Mouse (Mus musculus) bone marrow, adult 2 months (tissue): ENCODE data around the gene Zfp827. TPM values are rescaled to one million over a fixed set of nuclear protein-coding genes. Genes with fewer than 3 reads are reported as not detected.

Experiments
- H3K27ac ChIP-seq: fragments of 200-500 bp; 2 replicates; pipeline ENCODE4 v1.5.1; 2012; ENCODE audit warnings: low read depth, mild to moderate bottlenecking, control low read depth, inconsistent platforms, low read length; ENCODE audit not compliant: control insufficient read depth, poor library complexity, insufficient read depth
- H3K4me1 ChIP-seq: fragments of 200-500 bp; 2 replicates; pipeline ENCODE4 v1.6.1; 2011; ENCODE audit warnings: low read length; ENCODE audit not compliant: control insufficient read depth, insufficient read depth
- H3K4me3 ChIP-seq: fragments of 200-500 bp; replicated peaks from 2 replicates; pipeline ENCODE3; 2011; ENCODE audit warnings: mild to moderate bottlenecking, low read depth, low read length, control low read depth; ENCODE audit not compliant: control insufficient read depth
- CTCF ChIP-seq: fragments of 200-500 bp; IDR thresholded peaks from 2 replicates; pipeline ENCODE4 v1.5.1; 2011; ENCODE audit warnings: low read length, control low read depth; ENCODE audit not compliant: control insufficient read depth, insufficient read depth
- POLR2A ChIP-seq: fragments of 200-500 bp; IDR thresholded peaks from 2 replicates; pipeline ENCODE4 v1.6.1; 2011; ENCODE audit warnings: low read depth, mild to moderate bottlenecking, control low read depth, low read length, borderline replicate concordance; ENCODE audit not compliant: control insufficient read depth
- WGBS: fragments of 180-500 bp; shearing (Covaris S2); methylation state at CpG from one replicate; pipeline ENCODE4 v1.1.7; 2018; 5-methylcytosine and 5-hydroxymethylcytosine counted together
- polyA plus RNA-seq: library from polyadenylated mRNA; stranded (reverse); fragments of >200 nt; gene quantifications from 2 replicates; pipeline ENCODE4 v1.2.4, GENCODE M21; 2011; ENCODE audit warnings: low replicate concordance; ENCODE audit not compliant: missing spikeins, insufficient read depth, insufficient read length

The Zfp827 gene
- polyA plus RNA-seq, 1 experiment: 3.1 TPM

DNA sequence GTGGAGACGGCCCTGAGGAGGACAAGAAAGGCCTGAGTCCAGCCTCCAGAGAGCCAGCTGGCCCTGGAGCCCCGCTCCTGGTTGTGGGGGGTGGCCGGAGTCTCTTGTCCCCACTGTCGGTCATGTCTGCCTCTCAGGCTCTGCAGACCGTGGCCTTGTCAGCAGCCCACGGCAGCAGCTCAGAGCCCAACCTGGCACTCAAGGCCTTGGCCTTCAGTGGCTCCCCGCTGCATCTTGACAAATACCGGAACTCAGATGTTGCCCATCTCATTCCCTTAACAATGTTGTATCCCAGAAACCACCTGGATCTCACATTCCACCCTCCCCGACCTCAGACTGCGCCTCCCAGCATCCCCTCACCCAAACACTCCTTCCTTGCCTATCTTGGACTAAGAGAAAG lies 161.8 kb downstream of the Zfp827 start:
- Histone ChIP-seq H3K4me3 (no peak overlapping the region), H3K27ac (no peak overlapping the region), H3K4me1 (no peaks in the 10 kb centered on the region)
- TF ChIP-seq POLR2A (no peak), CTCF (no peak)
- WGBS: 91% methylated on average over 10 of the region's 10 CpGs

DNA sequence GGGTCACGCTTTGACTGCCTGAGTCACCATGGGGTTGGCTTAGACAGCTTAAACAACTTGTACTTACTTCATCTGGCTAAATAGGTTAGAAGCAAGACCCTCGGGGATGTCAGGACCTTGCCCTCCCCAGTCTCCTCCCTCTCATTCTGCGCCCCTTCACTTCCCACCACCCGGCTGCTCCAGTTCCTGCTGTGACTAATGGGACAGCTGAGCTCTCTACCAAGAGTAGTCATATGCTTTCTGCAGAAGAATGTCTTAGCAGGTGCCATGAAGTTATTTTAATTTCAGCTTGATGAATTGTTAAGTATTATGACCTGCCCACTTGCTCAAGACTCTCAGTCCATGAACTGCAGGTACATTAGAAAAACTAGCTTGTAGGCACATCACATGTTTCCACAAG lies 168.2 kb downstream of the Zfp827 start:
- TF ChIP-seq CTCF (no peak), POLR2A (no peak)
- H3K4me3 ChIP-seq: no peak overlapping the region
- WGBS: 79% methylated on average over 4 of the region's 4 CpGs
- H3K4me1 ChIP-seq: no peaks in the 10 kb centered on the region
- no peak overlapping the region for H3K27ac ChIP-seq

DNA sequence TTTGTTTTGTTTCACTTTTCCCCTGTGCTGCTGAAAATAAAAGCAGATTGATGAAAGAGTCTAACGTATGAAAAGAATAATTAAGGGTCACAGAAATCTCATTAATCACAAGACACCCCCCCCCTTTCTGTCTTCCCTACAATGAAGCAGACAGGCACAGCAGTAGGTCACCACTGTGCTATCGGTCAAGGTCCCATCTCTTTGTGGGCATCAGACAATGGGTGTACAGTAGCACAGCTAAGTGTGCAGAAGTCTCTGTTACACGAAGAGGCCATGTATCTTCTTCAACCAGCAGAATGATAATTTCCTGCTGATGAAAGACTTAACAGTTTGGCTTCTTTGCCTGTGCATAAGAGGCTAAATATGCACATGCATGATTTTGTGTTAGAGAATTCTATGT lies 170.4 kb downstream of the Zfp827 start:
- H3K4me1 ChIP-seq: no peaks in the 10 kb centered on the region
- no peak overlapping the region for H3K4me3 ChIP-seq
- no peak overlapping the region for H3K27ac ChIP-seq
- TF ChIP-seq CTCF (no peak), POLR2A (no peak)
- 70% methylated on average over 3 of the region's 3 CpGs for WGBS

DNA sequence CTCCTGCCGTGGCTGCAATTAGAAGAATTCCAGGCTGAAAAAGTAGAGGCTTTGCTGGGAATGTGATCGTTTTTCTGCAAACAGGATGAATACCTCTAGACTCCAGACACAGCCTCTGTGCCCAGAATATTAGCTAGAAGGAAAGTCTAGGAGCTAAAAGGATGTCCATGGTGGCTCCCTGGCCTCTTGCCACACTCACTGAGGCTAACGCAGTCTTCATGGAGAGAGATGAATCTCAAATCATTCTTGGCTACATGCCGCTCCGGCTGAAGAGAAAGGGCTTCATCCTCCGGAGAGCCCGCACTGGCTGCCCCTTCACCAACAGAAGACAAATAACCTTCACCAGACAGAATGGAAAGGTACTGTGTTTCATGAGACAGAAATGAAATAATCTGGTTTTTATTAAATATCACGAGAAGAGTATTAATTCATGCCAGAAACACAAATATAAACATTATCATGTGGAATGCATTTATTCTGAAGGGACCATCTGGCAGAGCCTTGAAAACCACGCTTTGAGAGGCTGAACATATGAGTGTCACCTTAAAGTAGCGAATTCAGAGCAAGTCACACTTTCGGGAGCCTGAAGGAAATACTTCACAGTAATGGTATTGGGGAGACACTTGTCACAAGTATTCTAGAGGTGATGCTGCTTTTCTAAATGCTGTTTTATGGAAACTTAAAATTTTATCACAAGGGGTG lies 173.4 kb downstream of the Zfp827 start:
- no peak overlapping the region for H3K27ac ChIP-seq
- H3K4me1 ChIP-seq: no peaks in the 10 kb centered on the region
- 84% methylated on average over 11 of the region's 11 CpGs for WGBS
- no peak overlapping the region for H3K4me3 ChIP-seq
- TF ChIP-seq POLR2A (no peak), CTCF (no peak)

DNA sequence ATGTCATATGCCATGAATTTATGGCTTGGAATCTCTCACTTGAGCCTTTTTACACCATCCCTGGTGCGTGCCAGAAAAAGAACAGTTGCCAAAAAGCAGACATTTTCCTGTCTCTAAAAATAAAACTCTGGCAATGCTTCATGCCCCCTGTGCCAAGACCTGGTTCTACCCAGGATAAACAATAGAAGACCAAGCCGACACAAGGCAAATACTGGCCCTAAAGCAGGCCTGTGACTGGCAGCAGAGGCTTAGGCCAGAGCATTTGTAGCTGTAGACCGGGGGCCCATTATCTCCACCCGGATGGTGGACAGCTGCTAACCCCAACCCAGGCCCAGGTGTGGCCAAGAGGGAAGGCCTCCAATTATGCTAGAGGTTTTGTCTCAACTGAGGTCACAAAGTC lies 178.7 kb downstream of the Zfp827 start:
- 60% methylated on average over 4 of the region's 4 CpGs for WGBS
- H3K4me3 ChIP-seq: no peak overlapping the region
- no peak overlapping the region for H3K27ac ChIP-seq
- TF ChIP-seq POLR2A (no peak), CTCF (no peak)
- no peaks in the 10 kb centered on the region for H3K4me1 ChIP-seq

DNA sequence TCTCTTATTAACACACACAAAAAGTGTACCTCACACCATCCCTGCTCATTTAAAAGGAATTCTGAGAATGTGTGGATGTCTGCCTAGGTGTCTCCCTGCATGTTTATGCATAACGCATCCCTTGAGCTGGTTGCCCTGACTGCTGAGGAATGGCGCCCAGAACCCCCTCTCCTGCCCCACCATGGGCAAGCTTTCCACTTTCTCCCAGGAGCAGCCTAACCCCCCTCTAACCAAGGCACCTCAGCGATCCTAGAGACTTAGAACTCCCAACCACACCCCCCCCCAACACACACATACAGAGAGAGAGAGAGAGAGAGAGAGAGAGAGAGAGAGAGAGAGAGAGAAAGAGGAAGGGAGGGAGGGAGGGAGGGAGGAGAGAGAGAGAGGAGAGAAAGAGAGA lies 179.9 kb downstream of the Zfp827 start:
- WGBS: 71% methylated on average over 3 of the region's 3 CpGs
- H3K4me3 ChIP-seq: no peak overlapping the region
- TF ChIP-seq CTCF (no peak), POLR2A (no peak)

DNA sequence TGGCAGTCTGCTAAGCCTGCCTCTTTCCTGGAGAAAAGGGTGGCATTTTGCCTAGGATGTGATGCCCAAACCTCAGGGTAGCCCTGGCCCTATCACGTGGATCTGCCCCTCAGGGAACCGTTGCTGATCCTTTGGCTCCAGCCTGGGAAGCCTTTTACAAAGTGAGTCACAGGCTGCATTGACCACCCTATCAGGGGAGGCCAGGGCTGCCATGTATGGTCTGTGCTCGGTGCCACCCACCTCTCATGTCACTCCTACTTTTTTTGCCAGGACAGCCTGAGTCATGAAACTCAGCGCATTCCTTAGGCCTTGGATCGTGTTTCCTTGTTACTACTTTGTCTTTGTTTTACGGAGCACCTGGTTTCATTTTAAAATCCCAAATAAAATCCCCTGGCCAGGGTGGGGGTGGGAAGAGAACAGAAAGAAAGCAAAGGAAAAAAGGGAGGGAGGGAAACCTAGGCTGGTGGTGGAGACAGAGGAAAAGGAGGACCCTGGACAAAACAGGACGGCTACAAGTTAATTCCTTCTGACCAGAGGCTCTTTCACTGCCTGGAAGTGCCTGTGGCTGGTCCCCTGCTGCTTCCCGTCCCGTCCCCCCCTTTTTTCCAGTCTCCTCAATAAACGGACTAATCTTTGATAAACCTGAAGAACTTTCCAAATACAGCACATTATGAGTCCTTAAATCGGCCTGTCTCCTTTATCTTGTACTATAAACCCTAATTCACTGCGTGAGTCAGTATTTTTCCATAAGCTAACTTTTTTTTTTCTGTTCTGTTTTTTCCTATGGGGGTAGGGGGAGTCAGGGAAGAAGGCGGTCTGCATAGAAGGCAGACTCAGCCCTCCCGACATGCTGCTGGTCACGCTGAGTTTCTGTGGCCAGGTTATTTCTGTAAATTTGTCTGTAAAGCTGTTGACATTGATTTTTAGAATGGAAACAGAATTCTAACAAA lies 180.7 kb downstream of the Zfp827 start:
- Histone ChIP-seq H3K4me3 (no peak overlapping the region), H3K4me1 (no peaks in the 10 kb centered on the region), H3K27ac (no peak overlapping the region)
- no peak for TF ChIP-seq CTCF
- no peak for TF ChIP-seq POLR2A
- WGBS: 57% methylated on average over 15 of the region's 15 CpGs

More for the DNA sequence above, 179.9 kb downstream of the Zfp827 start:
- no peak overlapping the region for H3K27ac ChIP-seq
- H3K4me1 ChIP-seq: no peaks in the 10 kb centered on the region

DNA sequence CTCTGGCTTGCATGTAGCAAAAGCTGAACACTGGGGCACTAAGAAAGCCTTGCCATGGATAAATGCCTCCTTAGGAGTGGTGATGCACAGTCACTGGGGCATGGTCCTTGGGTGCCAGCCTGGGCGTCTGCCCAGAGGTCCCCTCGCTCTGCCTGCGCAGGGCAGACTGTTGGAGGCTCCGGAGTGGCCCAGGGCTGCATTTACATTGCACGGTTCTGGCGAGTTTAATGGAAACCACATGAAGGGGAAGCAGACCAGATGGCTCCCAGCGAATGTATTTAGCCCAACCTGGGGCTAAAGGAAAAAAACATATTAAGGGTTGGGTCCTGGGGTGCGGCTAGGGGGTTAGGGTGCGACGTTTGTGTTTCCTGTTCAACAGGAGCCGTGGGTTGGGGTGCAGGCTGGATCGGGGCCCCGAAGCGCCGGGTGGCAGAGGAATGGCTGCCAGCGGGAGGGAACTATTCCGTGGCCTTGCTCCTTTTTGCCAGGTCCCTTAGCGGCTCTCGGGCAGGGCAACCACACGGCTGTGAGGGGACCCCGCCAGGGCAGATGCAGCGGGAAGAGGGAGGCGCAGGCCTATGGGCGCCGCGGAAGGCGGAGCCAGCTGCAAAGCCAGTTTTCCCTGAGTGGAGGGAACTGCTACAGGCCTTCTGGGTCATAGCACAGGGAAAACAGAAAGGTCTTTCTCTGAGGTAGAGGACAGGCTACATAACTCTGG lies 181.6 kb downstream of the Zfp827 start:
- peak overlapping the region; percentile 18 for H3K4me3 ChIP-seq
- WGBS: 4% methylated on average over 27 of the region's 27 CpGs
- no peak overlapping the region for H3K27ac ChIP-seq
- no peaks in the 10 kb centered on the region for H3K4me1 ChIP-seq
- TF ChIP-seq CTCF (no peak), POLR2A (no peak; the same call in 1 of the 2 replicates)
